Mouse (Mus musculus) hindbrain, postnatal 0 days (tissue): ENCODE data around the gene Trim16. TPM values are rescaled to one million over a fixed set of nuclear protein-coding genes. Genes with fewer than 3 reads are reported as not detected.

Experiments used
- ATAC-seq: fragments of 200-750 bp; cut with Nextera tagmentation; 2 replicates; pipeline ENCODE4 v1.8.0; 2017; ENCODE audit warnings: mild to moderate bottlenecking, moderate TSS enrichment, moderate library complexity
- DNase-seq: peaks from one replicate; pipeline ENCODE4 v3.0.0-alpha.2; 2015; ENCODE audit warnings: low spot score
- H3K27ac ChIP-seq: fragments of 300-500 bp; sonication (generic); 2 replicates; pipeline ENCODE4 v1.5.1; 2014; ENCODE audit warnings: mild to moderate bottlenecking
- H3K27me3 ChIP-seq: fragments of 300-500 bp; sonication (generic); 2 replicates; pipeline ENCODE4 v1.6.1; 2014; ENCODE audit warnings: low read length, mixed read lengths; ENCODE audit not compliant: insufficient read depth
- H3K36me3 ChIP-seq: fragments of 300-500 bp; sonication (generic); 2 replicates; pipeline ENCODE4 v1.6.1; 2014; ENCODE audit warnings: low read length, mixed read lengths; ENCODE audit not compliant: insufficient read depth
- H3K4me1 ChIP-seq: fragments of 300-500 bp; sonication (generic); 2 replicates; pipeline ENCODE4 v1.6.1; 2014; ENCODE audit warnings: antibody characterized with exemption, low read length, mixed read lengths; ENCODE audit not compliant: insufficient read depth
- H3K4me2 ChIP-seq: fragments of 300-500 bp; sonication (generic); 2 replicates; pipeline ENCODE4 v1.6.1; 2014; ENCODE audit warnings: low read depth, mild to moderate bottlenecking, low read length, moderate library complexity, mixed read lengths
- H3K4me3 ChIP-seq: fragments of 300-500 bp; sonication (generic); 2 replicates; pipeline ENCODE4 v1.5.1; 2014; ENCODE audit warnings: low read length
- H3K9ac ChIP-seq: fragments of 300-500 bp; sonication (generic); replicated peaks from 2 replicates; pipeline ENCODE4 v1.6.1; 2014; ENCODE audit warnings: mild to moderate bottlenecking, low read length, moderate library complexity, mixed read lengths
- H3K9me3 ChIP-seq: fragments of 300-500 bp; sonication (generic); 2 replicates; pipeline ENCODE4 v1.6.1; 2016; ENCODE audit warnings: low read length, mixed read lengths
- CTCF ChIP-seq: IDR thresholded peaks from 2 replicates; pipeline ENCODE4 v1.5.1; 2016; ENCODE audit warnings: antibody characterized with exemption, control low read depth, low read depth
- WGBS: fragments of 180-500 bp; shearing (Covaris S2); extraction: QIAGEN DNeasy Blood & Tissue Kit; methylation state at CpG from one replicate; pipeline ENCODE4 v1.1.7; 2014; 5-methylcytosine and 5-hydroxymethylcytosine counted together
- polyA plus RNA-seq: library from polyadenylated mRNA; unstranded; fragments of >200 nt; fragmentation: Nextera tagmentation; extraction: Ambion mirVana; gene quantifications from 2 replicates; pipeline ENCODE4 v1.2.1, GENCODE M21; 2015
- total RNA-seq: library from RNA; depleted of rRNA; stranded (reverse); fragments of >200 nt; gene quantifications from 2 replicates; pipeline ENCODE4 v1.2.3, GENCODE M21; 2014

Trim16 gene
- total and polyA plus RNA-seq, 2 experiments from 2014 or later: 5.2 to 5.5 TPM

DNA sequence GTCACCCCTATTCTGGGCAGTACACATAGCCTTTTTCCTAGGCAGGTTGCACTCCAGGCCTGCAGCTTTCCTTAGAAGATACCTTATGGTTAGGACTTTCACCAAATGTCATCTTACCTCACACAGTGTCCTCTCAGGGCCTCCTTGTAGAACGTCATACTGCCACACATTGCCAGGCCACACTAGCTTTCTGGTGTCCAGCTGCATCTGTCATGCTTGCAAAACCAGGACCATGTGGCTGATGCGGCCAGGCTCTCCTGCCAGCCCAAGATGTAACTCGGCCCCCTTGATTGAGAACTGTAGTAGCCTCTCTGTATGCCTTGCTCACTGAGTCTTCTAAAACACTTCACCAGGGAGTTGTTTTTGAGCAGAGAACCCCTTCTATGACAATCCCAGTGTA is 7.9 kb downstream of the Trim16 start:
- TF ChIP-seq CTCF: no peak
- Histone ChIP-seq H3K27me3 (no peaks in the 10 kb centered on the region), H3K4me2 (no peak overlapping the region), H3K4me3 (no peak overlapping the region), H3K36me3 (no peaks in the 10 kb centered on the region), H3K9ac (no peak overlapping the region), H3K9me3 (no peaks in the 10 kb centered on the region), H3K4me1 (no peaks in the 10 kb centered on the region), H3K27ac (no peak overlapping the region)
- 77% methylated on average over 3 of the region's 3 CpGs for WGBS
- ATAC-seq (no peak), DNase-seq (no peak)

DNA sequence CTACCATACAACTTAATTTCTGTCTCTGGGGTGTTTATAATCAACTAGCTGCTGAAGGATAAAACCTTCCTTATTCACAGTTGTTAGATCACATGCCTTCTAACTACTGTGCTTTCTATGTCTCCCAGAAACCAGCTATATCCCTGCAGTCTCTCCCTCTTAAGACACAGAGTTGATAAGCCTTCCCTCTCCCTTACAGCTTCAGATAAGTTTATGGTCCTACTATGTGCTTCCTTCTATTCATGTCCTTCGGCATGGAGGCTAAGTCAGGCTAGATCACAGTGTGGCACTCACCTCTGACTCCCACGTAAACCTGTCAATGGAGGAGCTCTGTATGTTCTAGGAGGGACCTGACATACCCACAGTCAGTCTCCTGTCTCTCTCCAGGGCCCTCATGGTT is 10.4 kb downstream of the Trim16 start:
- Histone ChIP-seq H3K4me1 (no peaks in the 10 kb centered on the region), H3K27ac (no peak overlapping the region), H3K4me2 (no peak overlapping the region), H3K4me3 (no peak overlapping the region), H3K9ac (no peak overlapping the region), H3K27me3 (no peaks in the 10 kb centered on the region), H3K9me3 (no peaks in the 10 kb centered on the region), H3K36me3 (no peaks in the 10 kb centered on the region)
- no peak for TF ChIP-seq CTCF
- ATAC-seq: no peak
- no peak for DNase-seq
- WGBS: 82% methylated on average over 2 of the region's 2 CpGs

- no peak overlapping the region for H3K9ac ChIP-seq
- no peak for ATAC-seq
- H3K27me3 ChIP-seq: no peaks in the 10 kb centered on the region
- no peak for DNase-seq
- no peaks in the 10 kb centered on the region for H3K36me3 ChIP-seq
- H3K27ac ChIP-seq: no peak overlapping the region
- no peak overlapping the region for H3K4me3 ChIP-seq
- H3K4me1 ChIP-seq: no peaks in the 10 kb centered on the region
- no peak overlapping the region for H3K4me2 ChIP-seq
- no peaks in the 10 kb centered on the region for H3K9me3 ChIP-seq
- TF ChIP-seq CTCF: no peak
Measured at GRCm38 (mm10) chr11:62831906-62832305, 11.9 kb downstream of the Trim16 start.

DNA sequence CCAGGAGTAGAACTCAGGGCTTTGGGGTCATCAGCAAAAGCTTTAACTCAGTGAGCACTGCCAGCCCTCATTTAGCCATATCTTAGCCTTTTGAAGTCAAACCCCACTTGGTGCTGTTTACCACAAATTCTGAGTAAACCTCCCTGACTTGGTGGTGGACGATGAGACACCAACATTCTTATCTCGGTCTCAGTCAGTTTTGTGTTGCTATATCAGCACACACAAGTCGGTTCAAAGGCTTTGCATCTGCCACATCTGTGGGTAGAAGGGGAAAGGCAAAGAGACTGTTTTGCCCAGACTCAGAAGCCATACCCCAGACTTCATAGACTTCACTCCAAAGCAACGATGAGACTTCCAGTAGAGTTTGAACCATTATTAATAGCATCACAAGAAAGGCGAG is 24.5 kb downstream of the Trim16 start:
- no peaks in the 10 kb centered on the region for H3K4me1 ChIP-seq
- no peak overlapping the region for H3K27ac ChIP-seq
- no peak overlapping the region for H3K4me3 ChIP-seq
- DNase-seq (no peak), ATAC-seq (no peak)
- TF ChIP-seq CTCF: no peak
- H3K36me3 ChIP-seq: no peaks in the 10 kb centered on the region
- 91% methylated on average over 5 of the region's 5 CpGs for WGBS
- no peak overlapping the region for H3K9ac ChIP-seq
- no peaks in the 10 kb centered on the region for H3K9me3 ChIP-seq
- no peak overlapping the region for H3K4me2 ChIP-seq
- H3K27me3 ChIP-seq: no peaks in the 10 kb centered on the region

DNA sequence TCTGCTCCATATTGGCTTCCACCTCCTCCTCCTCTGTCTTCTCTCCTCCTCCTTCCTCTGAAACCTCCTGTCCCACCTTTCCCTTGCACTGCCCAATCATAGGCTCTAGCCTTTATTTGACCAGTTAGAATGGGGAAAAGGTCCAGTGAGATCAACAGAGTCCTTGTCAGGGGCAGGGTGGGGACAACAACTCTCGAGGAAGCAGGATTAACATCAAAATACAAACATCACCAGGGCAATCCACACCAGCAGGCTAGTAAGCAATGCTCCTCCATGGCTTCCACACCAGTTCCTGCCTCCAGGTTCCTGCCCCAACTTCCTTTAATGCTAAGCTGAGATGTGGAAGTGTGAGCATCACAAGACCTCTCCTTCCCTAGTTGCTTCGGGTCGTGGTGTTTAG is 25.7 kb downstream of the Trim16 start:
- WGBS: 70% methylated on average over 3 of the region's 3 CpGs
- Histone ChIP-seq H3K9me3 (no peaks in the 10 kb centered on the region), H3K4me1 (no peaks in the 10 kb centered on the region), H3K36me3 (no peaks in the 10 kb centered on the region), H3K9ac (no peak overlapping the region), H3K4me2 (no peak overlapping the region), H3K27me3 (no peaks in the 10 kb centered on the region), H3K27ac (no peak overlapping the region), H3K4me3 (no peak overlapping the region)
- no peak for TF ChIP-seq CTCF
- ATAC-seq: no peak
- DNase-seq: no peak

GRCm38 (mm10) chr11:62846961-62847654 is 27.1 kb downstream of the Trim16 start, which contains the start of gene Fbxw10:
Gene Fbxw10 (plus strand): TSS chr11:62847069.
- WGBS: 31% methylated on average over 12 of the region's 12 CpGs
- Histone ChIP-seq H3K36me3 (no peaks in the 10 kb centered on the region), H3K27ac (no peak within 1 kb of the TSS), H3K9me3 (no peaks in the 10 kb centered on the region), H3K9ac (no peak within 1 kb of the TSS), H3K4me2 (peak within 1 kb of the TSS; percentile 27), H3K4me3 (no peak within 1 kb of the TSS), H3K4me1 (no peaks in the 10 kb centered on the region), H3K27me3 (no peaks in the 10 kb centered on the region)
- no peak for TF ChIP-seq CTCF
- DNase-seq (peak; percentile 74), ATAC-seq (no peak)

- Histone ChIP-seq H3K36me3 (no peaks in the 10 kb centered on the region), H3K4me1 (no peaks in the 10 kb centered on the region), H3K4me2 (no peak overlapping the region), H3K4me3 (no peak overlapping the region), H3K9me3 (no peaks in the 10 kb centered on the region), H3K9ac (no peak overlapping the region), H3K27ac (no peak overlapping the region), H3K27me3 (no peaks in the 10 kb centered on the region)
- TF ChIP-seq CTCF: no peak
- 66% methylated on average over 4 of the region's 4 CpGs for WGBS
- DNase-seq (no peak), ATAC-seq (no peak)
Measured at GRCm38 (mm10) chr11:62847655-62848191, 27.7 kb downstream of the Trim16 start.
